Mouse (Mus musculus): ENCODE results near the gene Dffa. TPM values are rescaled to one million over a fixed set of nuclear protein-coding genes. Genes with fewer than 3 reads are reported as not detected.
"Not testable (repeated sequence)": the region's sequence is repeated elsewhere in the genome, so short reads cannot be mapped to it uniquely, and the experiment has no call there.

The Dffa gene
- polyA plus RNA-seq, 1 experiment from 2014 or later, result 33.6 TPM

GRCm38 (mm10) chr4:149169926-149170325 is 66.0 kb downstream of the Dffa start:
- Histone ChIP-seq H3K27ac (peak overlapping the region; percentile 25; the same call in 1 of the 2 replicates), H3K4me1 (peaks cover 22% of the 10 kb centered on the region)
- not testable (repeated sequence) for H3K9me3 ChIP-seq; H3K9ac ChIP-seq; H3K4me2 ChIP-seq; H3K27me3 ChIP-seq; H3K36me3 ChIP-seq; ATAC-seq (ENCODE audit: borderline replicate concordance, extremely low read depth, low FRiP score, low TSS enrichment); H3K4me3 ChIP-seq
- 75% methylated on average over 7 of the region's 8 CpGs for WGBS

Other genes with a start within 250 kb of the Dffa start
- 47.0 and 51.1 TPM in 2 replicates for gene Pex14, start 4.3 kb upstream of the Dffa start, polyA plus RNA-seq (2015; fragmentation: Nextera tagmentation; extraction: Ambion mirVana)
- 0.39 TPM in 1 of 2 replicates, not detected in the other for gene Cort, start 22.6 kb downstream of the Dffa start, polyA plus RNA-seq (2015; fragmentation: Nextera tagmentation; extraction: Ambion mirVana)
- gene Cenps, start 33.5 kb downstream of the Dffa start, polyA plus RNA-seq (2015; fragmentation: Nextera tagmentation; extraction: Ambion mirVana), result 36.2 and 40.7 TPM in 2 replicates
- gene Pgd, start 62.6 kb downstream of the Dffa start, polyA plus RNA-seq (2015; fragmentation: Nextera tagmentation; extraction: Ambion mirVana), result 117 TPM in 2 replicates
- gene Kif1b, start 203.5 kb downstream of the Dffa start, polyA plus RNA-seq (2015; fragmentation: Nextera tagmentation; extraction: Ambion mirVana), result 34.4 and 36.5 TPM in 2 replicates